Mouse (Mus musculus): ENCODE measurements around the gene Runx3.

GRCm38 (mm10) chr4:135171304-135171875 lies 50.9 kb downstream of the Runx3 start:
- TF ChIP-seq POLR2A (IDR thresholded peaks at IDR 0.05; ENCODE audit: insufficient read depth, low read depth, low read length) (no peak), CTCF (IDR thresholded peaks at IDR 0.05; ENCODE audit: insufficient read depth, low read depth, low read length) (no peak)

Data from olfactory bulb, adult 2 months (tissue).